Mouse (Mus musculus) G1E (cell line): ENCODE data around the gene Gm5286. TPM values are rescaled to one million over a fixed set of nuclear protein-coding genes. Genes with fewer than 3 reads are reported as not detected.
"Not testable (repeated sequence)": the region's sequence is repeated elsewhere in the genome, so short reads cannot be mapped to it uniquely, and the experiment has no call there.

Source experiments
- ATAC-seq: 2 replicates; pipeline ENCODE4 v1.8.0; 2016; ENCODE audit warnings: mild to moderate bottlenecking; ENCODE audit not compliant: insufficient number of reproducible peaks, poor library complexity, low FRiP score, severe bottlenecking; ENCODE audit errors: extremely low read depth
- DNase-seq: peaks from one replicate; pipeline ENCODE4 v3.0.0; 2012; ENCODE audit warnings: low spot score
- H3K27me3 ChIP-seq: 2 replicates; pipeline ENCODE4 v1.6.1; 2012; ENCODE audit warnings: mild to moderate bottlenecking, low read length, inconsistent platforms; ENCODE audit not compliant: insufficient read depth
- H3K36me3 ChIP-seq: replicated peaks from 2 replicates; pipeline ENCODE3; 2012; ENCODE audit warnings: mild to moderate bottlenecking, inconsistent platforms
- H3K4me1 ChIP-seq: 2 replicates; pipeline ENCODE4 v1.6.1; 2012; ENCODE audit warnings: low read depth, low read length, inconsistent platforms, mixed read lengths; ENCODE audit not compliant: insufficient read depth
- H3K4me3 ChIP-seq: 2 replicates; pipeline ENCODE4 v1.5.1; 2012; ENCODE audit warnings: low read depth, mild to moderate bottlenecking, inconsistent platforms, low read length, moderate library complexity, mixed read lengths
- H3K9me3 ChIP-seq: replicated peaks from 2 replicates; pipeline ENCODE4 v1.6.1; 2012; ENCODE audit warnings: inconsistent platforms
- polyA plus RNA-seq: library from polyadenylated mRNA; stranded (reverse); fragments of >175 nt; gene quantifications from 2 replicates; pipeline ENCODE4 v1.2.3, GENCODE M21; 2012
- total RNA-seq, 2 experiments: library from RNA; stranded (forward) in 1 of 2; stranded (reverse) in 1 of 2; fragments of 200-1000 nt in 1 of 2; fragments of >200 nt in 1 of 2; fragmentation: Nextera tagmentation in 1 of 2; gene quantifications; 2 replicates each; pipeline ENCODE4 v1.2.3; 2014 to 2017

The Gm5286 gene
- not detected in 2 replicates for total RNA-seq (2014; fragmentation: Nextera tagmentation)
- total RNA-seq (2017): 0.35 TPM in 1 of 2 replicates, not detected in the other
- not detected in 2 replicates for polyA plus RNA-seq

GRCm38 (mm10) chr3:94196414-94196813 lies at the start of gene Gm5286:
TSS of gene Gm5286 (plus strand) at chr3:94196714.
- not testable (repeated sequence) for DNase-seq, ATAC-seq, H3K4me1 ChIP-seq, H3K9me3 ChIP-seq, H3K36me3 ChIP-seq, H3K4me3 ChIP-seq, H3K27me3 ChIP-seq

- not testable (repeated sequence) for DNase-seq, H3K36me3 ChIP-seq, ATAC-seq, H3K27me3 ChIP-seq, H3K4me3 ChIP-seq, H3K4me1 ChIP-seq, H3K9me3 ChIP-seq
These were observed 29.2 kb upstream of the Gm5286 start for GRCm38 (mm10) chr3:94167351-94167750.

GRCm38 (mm10) chr3:94178093-94178492 lies 18.4 kb upstream of the Gm5286 start, which contains the start of gene Gm10696:
TSS of gene Gm10696 (minus strand) at chr3:94178193.
- ATAC-seq, H3K4me3 ChIP-seq, H3K4me1 ChIP-seq, H3K36me3 ChIP-seq, H3K9me3 ChIP-seq, H3K27me3 ChIP-seq, DNase-seq: not testable (repeated sequence)

Other genes starting within 250 kb of the Gm5286 start
- not detected in 2 replicates for gene Tdpoz5, start 235.4 kb upstream of the Gm5286 start, total RNA-seq (2014; fragmentation: Nextera tagmentation)
- gene Tdpoz5, start 235.4 kb upstream of the Gm5286 start, total RNA-seq (2017): not detected in 2 replicates
- not detected in 2 replicates for gene Tdpoz5, start 235.4 kb upstream of the Gm5286 start, polyA plus RNA-seq
- gene Gm9125, start 141.8 kb upstream of the Gm5286 start, total RNA-seq (2014; fragmentation: Nextera tagmentation): not detected in 2 replicates
- 0.17 and 0.27 TPM in 2 replicates for gene Gm9125, start 141.8 kb upstream of the Gm5286 start, total RNA-seq (2017)
- not detected in 2 replicates for gene Gm9125, start 141.8 kb upstream of the Gm5286 start, polyA plus RNA-seq
- gene Gm10697, start 124.1 kb upstream of the Gm5286 start, total RNA-seq (2014; fragmentation: Nextera tagmentation): not detected in 2 replicates
- not detected in 2 replicates for gene Gm10697, start 124.1 kb upstream of the Gm5286 start, total RNA-seq (2017)
- gene Gm10697, start 124.1 kb upstream of the Gm5286 start, polyA plus RNA-seq: not detected in 2 replicates
- gene Gm10696, start 18.5 kb upstream of the Gm5286 start, total RNA-seq (2014; fragmentation: Nextera tagmentation): not detected in 2 replicates
- not detected in 2 replicates for gene Gm10696, start 18.5 kb upstream of the Gm5286 start, total RNA-seq (2017)
- not detected in 2 replicates for gene Gm10696, start 18.5 kb upstream of the Gm5286 start, polyA plus RNA-seq
- gene Gm4778, start 67.3 kb downstream of the Gm5286 start, total RNA-seq (2014; fragmentation: Nextera tagmentation): not detected in 2 replicates
- gene Gm4778, start 67.3 kb downstream of the Gm5286 start, total RNA-seq (2017): not detected in 2 replicates
- not detected in 2 replicates for gene Gm4778, start 67.3 kb downstream of the Gm5286 start, polyA plus RNA-seq
- 12.5 and 13.2 TPM in 2 replicates for gene Them4, start 113.4 kb downstream of the Gm5286 start, total RNA-seq (2014; fragmentation: Nextera tagmentation)
- 7.6 and 7.7 TPM in 2 replicates for gene Them4, start 113.4 kb downstream of the Gm5286 start, total RNA-seq (2017)
- gene Them4, start 113.4 kb downstream of the Gm5286 start, polyA plus RNA-seq: 0.44 and 1.3 TPM in 2 replicates
- not detected in 2 replicates for gene Them5, start 145.4 kb downstream of the Gm5286 start, total RNA-seq (2014; fragmentation: Nextera tagmentation)
- 0.11 and 0.12 TPM in 2 replicates for gene Them5, start 145.4 kb downstream of the Gm5286 start, total RNA-seq (2017)
- not detected in 2 replicates for gene Them5, start 145.4 kb downstream of the Gm5286 start, polyA plus RNA-seq
- not detected in 2 replicates for gene C2cd4d, start 165.7 kb downstream of the Gm5286 start, total RNA-seq (2014; fragmentation: Nextera tagmentation)
- 0.11 TPM in 1 of 2 replicates, not detected in the other for gene C2cd4d, start 165.7 kb downstream of the Gm5286 start, total RNA-seq (2017)
- not detected in 2 replicates for gene C2cd4d, start 165.7 kb downstream of the Gm5286 start, polyA plus RNA-seq
- gene Rorc, start 176.1 kb downstream of the Gm5286 start, total RNA-seq (2014; fragmentation: Nextera tagmentation): not detected in 2 replicates
- gene Rorc, start 176.1 kb downstream of the Gm5286 start, total RNA-seq (2017): 0.12 TPM in 1 of 2 replicates, not detected in the other
- gene Rorc, start 176.1 kb downstream of the Gm5286 start, polyA plus RNA-seq: not detected in 2 replicates
- gene Lingo4, start 201.8 kb downstream of the Gm5286 start, total RNA-seq (2014; fragmentation: Nextera tagmentation): not detected in 2 replicates
- gene Lingo4, start 201.8 kb downstream of the Gm5286 start, total RNA-seq (2017): 0.05 and 0.06 TPM in 2 replicates
- gene Lingo4, start 201.8 kb downstream of the Gm5286 start, polyA plus RNA-seq: not detected in 2 replicates
- not detected in 2 replicates for gene Tdrkh, start 216.6 kb downstream of the Gm5286 start, total RNA-seq (2014; fragmentation: Nextera tagmentation)
- 0.12 and 0.22 TPM in 2 replicates for gene Tdrkh, start 216.6 kb downstream of the Gm5286 start, total RNA-seq (2017)
- not detected in 2 replicates for gene Tdrkh, start 216.6 kb downstream of the Gm5286 start, polyA plus RNA-seq
- gene Mrpl9, start 246.6 kb downstream of the Gm5286 start, total RNA-seq (2014; fragmentation: Nextera tagmentation): 62.2 and 67.1 TPM in 2 replicates
- gene Mrpl9, start 246.6 kb downstream of the Gm5286 start, total RNA-seq (2017): 105 and 108 TPM in 2 replicates
- 89.5 and 105 TPM in 2 replicates for gene Mrpl9, start 246.6 kb downstream of the Gm5286 start, polyA plus RNA-seq
- not detected in 2 replicates for gene Oaz3, start 247.2 kb downstream of the Gm5286 start, total RNA-seq (2014; fragmentation: Nextera tagmentation)
- 0.17 and 0.49 TPM in 2 replicates for gene Oaz3, start 247.2 kb downstream of the Gm5286 start, total RNA-seq (2017)
- gene Oaz3, start 247.2 kb downstream of the Gm5286 start, polyA plus RNA-seq: not detected in 2 replicates